Mouse (Mus musculus) kidney, embryonic 14.5 days (tissue): Measurements from ENCODE around the gene Fbn1. TPM values are rescaled to one million over a fixed set of nuclear protein-coding genes. Genes with fewer than 3 reads are reported as not detected.
A peak's percentile ranks its signal among the peaks of the same experiment; 100 is the strongest.

ENCODE experiments used
- ATAC-seq: fragments of 200-750 bp; cut with Nextera tagmentation; 2 replicates; pipeline ENCODE4 v1.8.0; 2017; ENCODE audit warnings: moderate number of reproducible peaks, mild to moderate bottlenecking, moderate TSS enrichment, moderate library complexity; ENCODE audit not compliant: low FRiP score, low TSS enrichment
- H3K27ac ChIP-seq: fragments of 300-500 bp; sonication (generic); 2 replicates; pipeline ENCODE4 v1.5.1; 2014; ENCODE audit warnings: low read depth, mild to moderate bottlenecking, low read length, moderate library complexity, mixed read lengths
- H3K27me3 ChIP-seq: fragments of 300-500 bp; sonication (generic); 2 replicates; pipeline ENCODE4 v1.6.1; 2014; ENCODE audit warnings: mild to moderate bottlenecking, low read length; ENCODE audit not compliant: control insufficient read depth, insufficient read depth
- H3K36me3 ChIP-seq: fragments of 300-500 bp; sonication (generic); 2 replicates; pipeline ENCODE4 v1.6.1; 2014; ENCODE audit warnings: low read length, mixed read lengths; ENCODE audit not compliant: control insufficient read depth, insufficient read depth
- H3K4me1 ChIP-seq: fragments of 300-500 bp; sonication (generic); 2 replicates; pipeline ENCODE4 v1.6.1; 2014; ENCODE audit warnings: low read length, mixed read lengths; ENCODE audit not compliant: control insufficient read depth, insufficient read depth
- H3K4me2 ChIP-seq: fragments of 300-500 bp; sonication (generic); replicated peaks from 2 replicates; pipeline ENCODE4 v1.6.1; 2014; ENCODE audit warnings: low read depth, mild to moderate bottlenecking, low read length
- H3K4me3 ChIP-seq: fragments of 300-500 bp; sonication (generic); 2 replicates; pipeline ENCODE4 v1.5.1; 2014; ENCODE audit warnings: mild to moderate bottlenecking, low read length
- H3K9ac ChIP-seq: fragments of 300-500 bp; sonication (generic); 2 replicates; pipeline ENCODE4 v1.6.1; 2014; ENCODE audit warnings: low read depth, mild to moderate bottlenecking, low read length, moderate library complexity
- H3K9me3 ChIP-seq: fragments of 300-500 bp; sonication (generic); 2 replicates; pipeline ENCODE4 v1.6.1; 2016; ENCODE audit warnings: low read length; ENCODE audit not compliant: control insufficient read depth
- WGBS: fragments of 180-500 bp; shearing (Covaris S2); extraction: QIAGEN DNeasy Blood & Tissue Kit; methylation state at CpG from one replicate; pipeline ENCODE4 v1.1.7; 2014; 5-methylcytosine and 5-hydroxymethylcytosine counted together
- polyA plus RNA-seq: library from polyadenylated mRNA; unstranded; fragments of >200 nt; fragmentation: Nextera tagmentation; extraction: Ambion mirVana; gene quantifications from 2 replicates; pipeline ENCODE4 v1.2.1, GENCODE M21; 2014

Gene Fbn1
- polyA plus RNA-seq, 1 experiment from 2014 or later = 19.8 TPM

GRCm38 (mm10) chr2:125476231-125476630 lies 31.6 kb downstream of the Fbn1 start:
- H3K36me3 ChIP-seq = no peaks in the 10 kb centered on the region; the same call in 1 of the 2 replicates
- H3K9ac ChIP-seq = no peak overlapping the region
- no peak overlapping the region for H3K4me2 ChIP-seq
- WGBS = 78% methylated on average over 3 of the region's 3 CpGs
- H3K4me1 ChIP-seq = no peaks in the 10 kb centered on the region
- no peak for ATAC-seq
- no peaks in the 10 kb centered on the region for H3K27me3 ChIP-seq
- no peak overlapping the region for H3K4me3 ChIP-seq
- no peaks in the 10 kb centered on the region for H3K9me3 ChIP-seq
- H3K27ac ChIP-seq = no peak overlapping the region

DNA sequence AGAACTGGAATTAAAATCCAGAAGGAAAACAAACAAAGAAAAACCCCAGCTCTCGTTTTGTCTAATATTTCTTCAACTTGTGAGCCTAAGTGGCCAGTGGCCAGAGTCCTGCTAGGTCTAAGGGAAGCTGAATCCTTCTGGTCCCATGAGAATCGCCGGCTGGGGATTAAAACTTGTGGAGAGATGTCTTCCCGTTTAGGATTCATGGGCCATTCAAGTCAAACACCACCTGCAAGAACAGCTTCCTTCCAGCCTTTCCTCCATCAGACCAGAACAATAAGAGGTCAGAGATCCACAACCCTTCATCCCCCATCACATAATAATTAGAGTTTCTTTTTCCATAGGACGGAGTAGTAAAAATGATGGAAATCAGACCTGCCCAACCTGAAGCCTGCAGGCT lies 33.1 kb downstream of the Fbn1 start:
- 0 out of 2 replicates have a peak, but pooled peaks cover 4% of the 10 kb centered on the region for H3K4me1 ChIP-seq
- H3K27ac ChIP-seq = no peak overlapping the region
- no peak overlapping the region for H3K9ac ChIP-seq
- H3K4me2 ChIP-seq = no peak overlapping the region
- H3K27me3 ChIP-seq = no peaks in the 10 kb centered on the region
- H3K4me3 ChIP-seq = no peak overlapping the region
- ATAC-seq = no peak
- 76% methylated on average over 5 of the region's 5 CpGs for WGBS
- H3K9me3 ChIP-seq = no peaks in the 10 kb centered on the region
- H3K36me3 ChIP-seq = no peaks in the 10 kb centered on the region; the same call in 1 of the 2 replicates

- ATAC-seq = no peak
Observed at GRCm38 (mm10) chr2:125473228-125473627, 34.6 kb downstream of the Fbn1 start.

DNA sequence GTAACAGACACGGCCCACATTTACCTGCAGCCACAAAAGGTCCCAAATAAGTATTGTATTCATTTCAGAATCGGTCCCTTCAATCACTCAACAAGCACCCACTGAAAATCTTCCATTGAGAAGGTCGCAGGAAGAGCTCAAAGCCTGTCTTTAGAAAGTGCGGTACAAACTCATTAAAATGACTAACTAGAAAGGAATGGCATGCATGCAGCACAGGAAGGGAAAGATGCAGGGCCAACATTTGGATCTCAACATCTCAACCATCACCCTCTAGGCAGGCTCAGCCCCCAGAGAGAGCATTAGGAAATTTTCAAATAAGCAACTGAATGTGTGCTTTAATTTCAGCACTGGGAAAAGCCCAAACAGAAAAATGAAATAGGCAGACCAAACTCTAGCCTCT lies 36.1 kb downstream of the Fbn1 start:
- Histone ChIP-seq H3K4me1 (0 out of 2 replicates have a peak, but pooled peaks cover 4% of the 10 kb centered on the region), H3K27ac (no peak overlapping the region), H3K9me3 (no peaks in the 10 kb centered on the region), H3K27me3 (no peaks in the 10 kb centered on the region), H3K9ac (no peak overlapping the region), H3K4me3 (no peak overlapping the region), H3K4me2 (no peak overlapping the region), H3K36me3 (peaks cover 6% of the 10 kb centered on the region; the same call in 1 of the 2 replicates)
- WGBS = 92% methylated on average over 4 of the region's 4 CpGs
- ATAC-seq = no peak

More at GRCm38 (mm10) chr2:125473228-125473627, 34.6 kb downstream of the Fbn1 start:
- Histone ChIP-seq H3K36me3 (peaks cover 3% of the 10 kb centered on the region; the same call in 1 of the 2 replicates), H3K27ac (no peak overlapping the region), H3K4me1 (0 out of 2 replicates have a peak, but pooled peaks cover 4% of the 10 kb centered on the region), H3K9ac (no peak overlapping the region), H3K4me2 (no peak overlapping the region), H3K4me3 (no peak overlapping the region), H3K9me3 (no peaks in the 10 kb centered on the region), H3K27me3 (no peaks in the 10 kb centered on the region)
- 69% methylated on average over 2 of the region's 2 CpGs for WGBS

- Histone ChIP-seq H3K4me2 (no peak overlapping the region), H3K4me3 (no peak overlapping the region), H3K9me3 (no peaks in the 10 kb centered on the region), H3K9ac (no peak overlapping the region), H3K27me3 (no peaks in the 10 kb centered on the region), H3K4me1 (0 out of 2 replicates have a peak, but pooled peaks cover 4% of the 10 kb centered on the region), H3K36me3 (peaks cover 16% of the 10 kb centered on the region; the same call in 1 of the 2 replicates), H3K27ac (peak overlapping the region; percentile 44; the same call in 1 of the 2 replicates)
- ATAC-seq = no peak
- WGBS = 57% methylated on average over 8 of the region's 8 CpGs
Observed at GRCm38 (mm10) chr2:125470553-125471295, 37.1 kb downstream of the Fbn1 start.

DNA sequence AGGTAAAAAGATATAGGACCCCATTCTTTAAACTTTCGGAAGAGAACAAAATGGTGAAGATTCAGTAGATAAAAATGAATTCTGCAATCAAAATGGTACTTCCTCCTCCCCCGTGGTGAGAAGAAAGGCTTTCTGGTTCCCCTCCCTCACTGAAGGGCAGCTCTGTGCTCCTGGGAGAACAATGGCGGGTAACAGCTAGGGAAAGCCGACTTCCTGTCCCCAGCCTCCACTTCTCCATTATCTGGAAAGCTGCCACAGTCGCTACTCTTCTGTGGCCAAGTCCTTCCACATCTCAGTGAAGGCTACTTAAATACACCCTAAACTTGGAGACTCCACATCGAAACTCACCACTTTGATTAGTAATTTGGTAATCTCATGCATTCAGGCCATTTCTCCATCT lies 43.8 kb downstream of the Fbn1 start:
- ATAC-seq = no peak
- Histone ChIP-seq H3K4me1 (no peaks in the 10 kb centered on the region), H3K4me3 (no peak overlapping the region), H3K27me3 (no peaks in the 10 kb centered on the region), H3K27ac (no peak overlapping the region), H3K36me3 (peaks cover 18% of the 10 kb centered on the region; the same call in 1 of the 2 replicates), H3K9ac (no peak overlapping the region), H3K4me2 (no peak overlapping the region), H3K9me3 (no peaks in the 10 kb centered on the region)
- WGBS = 84% methylated on average over 6 of the region's 6 CpGs

DNA sequence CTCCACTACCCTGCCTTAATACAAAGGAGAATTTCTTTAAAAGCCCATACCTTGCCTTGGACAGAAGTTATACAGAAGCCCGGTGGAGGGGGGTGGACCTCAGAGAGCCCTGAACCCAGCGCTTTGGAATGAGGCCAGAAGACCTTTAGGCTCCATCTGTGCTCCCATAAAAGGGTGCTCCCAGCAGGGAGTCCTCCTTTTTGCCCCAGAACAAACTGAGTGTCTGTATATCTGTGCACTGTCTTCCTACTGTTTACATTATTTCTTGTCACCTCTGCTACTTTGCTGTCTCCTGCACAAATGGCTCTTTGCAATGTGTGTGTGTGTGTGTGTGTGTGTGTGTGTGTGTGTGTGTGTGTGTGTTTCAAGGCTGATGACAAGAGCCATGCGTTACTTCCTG lies 48.7 kb downstream of the Fbn1 start:
- no peaks in the 10 kb centered on the region for H3K27me3 ChIP-seq
- H3K9ac ChIP-seq = no peak overlapping the region
- ATAC-seq = no peak
- H3K27ac ChIP-seq = no peak overlapping the region
- H3K4me2 ChIP-seq = no peak overlapping the region
- no peak overlapping the region for H3K4me3 ChIP-seq
- no peaks in the 10 kb centered on the region for H3K36me3 ChIP-seq
- no peaks in the 10 kb centered on the region for H3K4me1 ChIP-seq
- no peaks in the 10 kb centered on the region for H3K9me3 ChIP-seq
- 89% methylated on average over 3 of the region's 3 CpGs for WGBS

GRCm38 (mm10) chr2:125456059-125456789 lies 51.6 kb downstream of the Fbn1 start:
- no peaks in the 10 kb centered on the region for H3K36me3 ChIP-seq
- H3K4me1 ChIP-seq = no peaks in the 10 kb centered on the region
- ATAC-seq = no peak

DNA sequence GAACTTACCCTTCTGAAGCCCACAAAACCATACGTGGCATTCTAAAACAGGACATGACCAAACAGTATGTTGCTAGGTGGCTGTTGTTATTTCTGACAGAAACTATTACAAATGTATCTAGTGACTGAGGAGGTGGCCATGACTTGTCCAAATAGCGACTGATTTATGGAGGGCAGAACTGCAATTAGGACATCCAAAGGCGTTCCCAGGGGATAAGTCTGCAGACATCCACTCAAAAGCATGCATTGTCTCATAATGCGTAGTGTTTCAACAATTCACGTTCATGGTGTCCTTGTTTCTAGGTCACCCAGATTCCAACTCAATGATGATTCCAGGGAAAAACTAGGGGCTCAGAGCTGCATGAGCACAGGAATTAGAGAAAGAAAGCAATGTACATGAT lies 53.0 kb downstream of the Fbn1 start:
- H3K27me3 ChIP-seq = no peaks in the 10 kb centered on the region
- no peak overlapping the region for H3K4me2 ChIP-seq
- no peaks in the 10 kb centered on the region for H3K36me3 ChIP-seq
- no peak for ATAC-seq
- H3K9ac ChIP-seq = no peak overlapping the region
- H3K9me3 ChIP-seq = no peaks in the 10 kb centered on the region
- no peak overlapping the region for H3K27ac ChIP-seq
- no peak overlapping the region for H3K4me3 ChIP-seq
- 79% methylated on average over 5 of the region's 5 CpGs for WGBS
- H3K4me1 ChIP-seq = no peaks in the 10 kb centered on the region

More at GRCm38 (mm10) chr2:125456059-125456789, 51.6 kb downstream of the Fbn1 start:
- no peak overlapping the region for H3K9ac ChIP-seq
- H3K4me2 ChIP-seq = no peak overlapping the region
- H3K27me3 ChIP-seq = no peaks in the 10 kb centered on the region
- 83% methylated on average over 15 of the region's 15 CpGs for WGBS
- no peak overlapping the region for H3K27ac ChIP-seq
- no peaks in the 10 kb centered on the region for H3K9me3 ChIP-seq
- no peak overlapping the region for H3K4me3 ChIP-seq
